Mouse (Mus musculus) kidney, adult 2 months (tissue): ENCODE data around the gene Tmem184a.

Experiments
- CTCF ChIP-seq: fragments of 200-500 bp; conservative IDR thresholded peaks from 2 replicates; pipeline ENCODE4 v1.5.1; 2011; ENCODE audit warnings: low read depth, mild to moderate bottlenecking, control low read depth, low read length, moderate library complexity, mixed read lengths; ENCODE audit not compliant: insufficient read depth, insufficient read length
- POLR2A ChIP-seq: fragments of 200-500 bp; IDR thresholded peaks from one replicate; pipeline ENCODE4 v1.6.1; 2011; ENCODE audit warnings: low read depth, low read length, control low read depth

DNA sequence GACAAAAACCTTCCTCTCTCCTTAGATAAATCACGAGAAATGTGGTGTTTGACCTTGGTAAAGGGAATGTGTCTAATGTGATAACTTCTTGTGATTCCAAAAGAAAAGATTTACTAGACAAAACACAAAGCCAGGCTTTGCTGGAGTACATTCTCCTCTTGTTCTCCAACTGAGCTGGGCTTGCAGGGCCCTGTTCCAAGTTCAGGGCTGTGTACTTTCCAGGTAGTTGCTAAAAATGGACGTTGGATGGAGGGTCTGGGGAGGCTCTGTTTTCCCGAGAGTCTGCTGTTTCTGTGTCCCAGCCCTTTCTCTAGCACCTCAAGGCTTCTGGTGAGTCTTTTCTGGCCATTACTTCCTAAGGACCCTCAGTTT is 26.8 kb downstream of the Tmem184a start:
- TF ChIP-seq POLR2A (no peak), CTCF (no peak)
